Mouse (Mus musculus) liver, embryonic 14.5 days (tissue): ENCODE data around the gene Lrrc8e. TPM values are rescaled to one million over a fixed set of nuclear protein-coding genes. Genes with fewer than 3 reads are reported as not detected.

ENCODE experiments used
- ATAC-seq: fragments of 200-750 bp; cut with Nextera tagmentation; 2 replicates; pipeline ENCODE4 v1.8.0; 2017; ENCODE audit warnings: moderate number of reproducible peaks, mild to moderate bottlenecking, moderate library complexity; ENCODE audit not compliant: insufficient read depth
- DNase-seq, 3 experiments: peaks; one replicate each; pipeline ENCODE4 v3.0.0-alpha.2; 2012 to 2013; ENCODE audit warnings: low read depth in 3 of 3, low spot score in 3 of 3
- H3K27ac ChIP-seq: fragments of 300-500 bp; sonication (generic); 2 replicates; pipeline ENCODE4 v1.5.1; 2014; ENCODE audit warnings: moderate library complexity, mild to moderate bottlenecking, control low read depth, inconsistent platforms
- H3K27me3 ChIP-seq: fragments of 300-500 bp; sonication (generic); 2 replicates; pipeline ENCODE4 v1.6.1; 2014; ENCODE audit warnings: mild to moderate bottlenecking, low read length, moderate library complexity; ENCODE audit not compliant: control insufficient read depth, insufficient read depth
- H3K36me3 ChIP-seq: fragments of 300-500 bp; sonication (generic); replicated peaks from 2 replicates; pipeline ENCODE4 v1.6.1; 2014; ENCODE audit warnings: low read depth; ENCODE audit not compliant: control insufficient read depth, insufficient read depth
- H3K4me1 ChIP-seq, 2 experiments: fragments of 200-500 bp in 1 of 2; fragments of 300-500 bp in 1 of 2; sonication (generic) in 1 of 2; replicated peaks; 2 replicates each; pipeline ENCODE4 v1.6.1; 2012 to 2014; ENCODE audit warnings: antibody characterized with exemption in 1 of 2, inconsistent platforms in 1 of 2, low read length in 1 of 2; ENCODE audit not compliant: control insufficient read depth in 2 of 2, insufficient read depth in 2 of 2
- H3K4me2 ChIP-seq: fragments of 300-500 bp; sonication (generic); 2 replicates; pipeline ENCODE4 v1.6.1; 2014; ENCODE audit warnings: low read depth, mild to moderate bottlenecking, control low read depth, moderate library complexity
- H3K4me3 ChIP-seq, 2 experiments: fragments of 200-500 bp in 1 of 2; fragments of 300-500 bp in 1 of 2; sonication (generic) in 1 of 2; 2 replicates each; pipeline ENCODE4 v1.5.1; 2012 to 2014; ENCODE audit warnings: low read depth in 2 of 2, low read length in 2 of 2, mild to moderate bottlenecking in 2 of 2, control low read depth in 1 of 2, inconsistent platforms in 1 of 2, moderate library complexity in 1 of 2; ENCODE audit not compliant: insufficient read depth in 1 of 2
- H3K9ac ChIP-seq: fragments of 300-500 bp; sonication (generic); replicated peaks from 2 replicates; pipeline ENCODE4 v1.6.1; 2014; ENCODE audit warnings: mild to moderate bottlenecking, control low read depth, moderate library complexity
- H3K9me3 ChIP-seq: fragments of 300-500 bp; sonication (generic); 2 replicates; pipeline ENCODE4 v1.6.1; 2016; ENCODE audit warnings: low read length, mixed read lengths; ENCODE audit not compliant: control insufficient read depth
- CTCF ChIP-seq: IDR thresholded peaks from 2 replicates; pipeline ENCODE4 v1.5.1; 2016; ENCODE audit warnings: antibody characterized with exemption, low read depth, control low read depth
- EP300 ChIP-seq: IDR thresholded peaks from 2 replicates; pipeline ENCODE4 v1.6.1; 2016; ENCODE audit warnings: antibody characterized with exemption, low read depth
- WGBS: fragments of 180-500 bp; shearing (Covaris S2); extraction: QIAGEN DNeasy Blood & Tissue Kit; methylation state at CpG from one replicate; pipeline ENCODE4 v1.1.7; 2014; ENCODE audit not compliant: insufficient replicate concordance; 5-methylcytosine and 5-hydroxymethylcytosine counted together
- polyA plus RNA-seq, 2 experiments: library from polyadenylated mRNA; depleted of rRNA in 1 of 2; stranded (reverse) in 1 of 2; unstranded in 1 of 2; fragments of >200 nt; fragmentation: Nextera tagmentation in 1 of 2; extraction: Ambion mirVana in 1 of 2; gene quantifications; 2 replicates each; pipeline versions ENCODE4 v1.2.1 to v1.2.3; 2012 to 2014

Gene Lrrc8e
- polyA plus RNA-seq, 2 experiments = 0.03 to 0.13 TPM

DNA sequence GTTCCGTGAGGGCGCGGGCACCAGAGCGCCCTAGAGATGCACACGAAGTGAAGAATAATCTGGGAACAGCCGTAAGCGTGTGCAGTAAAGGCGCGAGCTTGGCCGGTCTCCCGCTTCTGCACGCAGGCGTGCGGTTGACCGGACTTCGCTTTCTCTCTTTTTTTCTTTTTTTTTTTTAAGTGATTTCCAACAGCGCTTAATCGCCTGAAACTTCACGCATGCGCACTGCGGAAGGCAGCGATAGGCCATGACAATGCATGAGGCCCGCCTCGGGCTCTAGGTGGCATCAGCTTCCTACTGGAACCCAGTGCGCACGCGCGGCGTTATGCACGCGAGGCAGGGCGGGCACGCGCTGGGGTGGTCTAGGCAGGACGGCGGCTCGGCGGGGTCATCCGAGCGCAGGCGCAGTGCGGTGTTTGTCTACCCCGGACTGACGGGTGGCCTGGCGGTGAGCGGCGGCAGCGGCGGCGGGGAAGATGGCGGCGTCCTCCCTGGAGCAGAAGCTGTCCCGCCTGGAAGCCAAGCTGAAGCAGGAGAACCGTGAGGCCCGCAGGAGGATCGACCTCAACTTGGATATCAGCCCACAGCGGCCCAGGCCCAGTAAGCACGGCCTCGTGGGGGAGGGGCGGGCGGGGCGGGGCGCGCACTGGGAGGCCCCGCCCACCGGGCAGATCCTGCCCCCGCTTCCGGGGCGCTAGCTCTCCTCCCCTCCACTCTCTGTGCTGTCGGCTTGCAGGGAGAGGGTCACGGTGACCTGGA is 12.0 kb downstream of the Lrrc8e start, which contains the start of the genes Map2k7 and Gm49320:
Gene Map2k7, plus strand, starts transcription at position 307 of the 759 bp plus-strand sequence.
Gene Gm49320, plus strand, starts transcription at position 432 of the 759 bp plus-strand sequence.
- Histone ChIP-seq H3K27me3 (no peaks in the 10 kb centered on the region), H3K4me2 (peak within 1 kb of the TSS; percentile 83), H3K9ac (peak within 1 kb of the TSS; percentile 76), H3K9me3 (no peaks in the 10 kb centered on the region), H3K27ac (peak within 1 kb of the TSS; percentile 87), H3K4me1 (peaks cover 11 to 21% of the 10 kb centered on the region in 2 experiments), H3K36me3 (peaks cover 3% of the 10 kb centered on the region), H3K4me3 (peak within 1 kb of the TSS; percentile 77 to 81)
- TF ChIP-seq CTCF (peak; percentile 71), EP300 (no peak)
- ATAC-seq (peak; percentile 93), DNase-seq (peak; percentile 95 to 96 (median 96))
- under 1% methylated on average over 64 of the region's 71 CpGs for WGBS

DNA sequence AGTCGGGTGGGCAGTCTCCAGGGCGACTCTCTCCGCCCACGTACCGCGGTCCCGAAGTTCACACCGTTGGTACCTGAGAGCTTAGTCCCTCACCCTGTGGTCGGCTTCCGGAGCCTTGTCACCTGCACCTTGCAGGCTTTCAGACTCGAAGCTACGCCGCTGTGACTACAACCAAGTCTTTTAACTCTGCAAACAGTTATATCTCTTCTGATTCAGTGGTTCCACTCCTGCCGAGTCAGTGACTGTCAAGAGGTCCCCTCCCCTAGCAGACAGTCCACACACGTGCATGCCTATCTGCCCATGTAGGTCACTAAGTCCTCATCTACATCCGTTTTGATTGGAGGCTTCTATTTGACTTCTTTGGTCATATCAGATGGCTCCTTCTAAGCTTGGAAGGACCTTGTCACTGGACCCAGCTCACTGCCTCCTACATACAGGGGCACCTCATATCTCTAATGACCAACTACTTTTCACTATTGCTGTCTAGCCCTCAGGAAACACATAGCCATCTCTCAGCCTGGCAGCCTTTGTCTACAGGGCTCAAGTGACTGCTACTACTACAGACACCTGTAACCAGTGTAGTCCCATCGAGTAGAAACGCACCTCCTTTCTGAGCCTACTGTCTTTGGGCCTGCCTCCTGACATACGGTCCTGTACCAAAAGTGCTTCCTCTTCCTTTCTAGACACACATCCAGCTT is 12.7 kb downstream of the Lrrc8e start:
- 7% methylated on average over 19 of the region's 19 CpGs for WGBS
- ATAC-seq = peak; percentile 32
- TF ChIP-seq EP300 (no peak), CTCF (no peak)
- Histone ChIP-seq H3K4me3 (peak overlapping the region; percentile 77 to 81), H3K4me1 (peaks cover 11 to 21% of the 10 kb centered on the region in 2 experiments), H3K27me3 (no peaks in the 10 kb centered on the region), H3K27ac (peak overlapping the region; percentile 87), H3K36me3 (peaks cover 7% of the 10 kb centered on the region), H3K9ac (peak overlapping the region; percentile 76), H3K4me2 (peak overlapping the region; percentile 83), H3K9me3 (no peaks in the 10 kb centered on the region)
- no peak for DNase-seq

DNA sequence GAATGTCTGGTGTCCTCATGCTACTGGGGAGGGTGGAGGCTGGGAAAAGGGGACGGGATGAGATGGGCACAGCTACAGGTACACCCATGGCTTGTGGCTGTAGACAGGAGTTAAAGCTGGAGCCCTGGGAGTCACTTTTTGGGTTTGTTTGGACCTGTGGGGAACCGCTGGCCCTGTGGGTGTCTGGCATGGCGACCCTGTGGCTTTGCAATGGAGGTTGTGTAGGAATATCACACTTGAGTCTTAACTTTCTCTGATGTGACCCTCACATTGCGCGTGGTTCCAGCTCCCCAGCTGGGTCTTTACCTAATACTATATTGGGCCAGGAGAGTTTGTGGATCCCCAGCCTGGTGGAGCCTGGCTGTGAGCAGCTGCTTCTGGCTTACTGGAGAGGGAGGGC is 18.4 kb downstream of the Lrrc8e start:
- no peaks in the 10 kb centered on the region for H3K27me3 ChIP-seq
- ATAC-seq (no peak), DNase-seq (no peak)
- no peak overlapping the region for H3K27ac ChIP-seq
- H3K9me3 ChIP-seq = no peaks in the 10 kb centered on the region
- H3K9ac ChIP-seq = no peak overlapping the region
- H3K4me2 ChIP-seq = no peak overlapping the region
- peaks cover 21% of the 10 kb centered on the region for H3K36me3 ChIP-seq
- TF ChIP-seq CTCF = no peak
- no peak for TF ChIP-seq EP300
- H3K4me1 ChIP-seq = peaks cover 1 to 3% of the 10 kb centered on the region in 2 experiments; a peak in 3 of 4 replicates
- H3K4me3 ChIP-seq = no peak overlapping the region
- 84% methylated on average over 5 of the region's 5 CpGs for WGBS

- DNase-seq (no peak), ATAC-seq (no peak)
- H3K27me3 ChIP-seq = no peaks in the 10 kb centered on the region
- H3K4me1 ChIP-seq = no peaks in the 10 kb centered on the region; a peak in 1 of 4 replicates
- WGBS = 86% methylated on average over 13 of the region's 13 CpGs
- no peak overlapping the region for H3K4me2 ChIP-seq
- H3K9me3 ChIP-seq = no peaks in the 10 kb centered on the region
- no peak overlapping the region for H3K9ac ChIP-seq
- no peak overlapping the region for H3K4me3 ChIP-seq
- peaks cover 21% of the 10 kb centered on the region for H3K36me3 ChIP-seq
- H3K27ac ChIP-seq = no peak overlapping the region
- TF ChIP-seq CTCF (no peak), EP300 (no peak)
Observed at GRCm38 (mm10) chr8:4245737-4246136, 19.1 kb downstream of the Lrrc8e start.

DNA sequence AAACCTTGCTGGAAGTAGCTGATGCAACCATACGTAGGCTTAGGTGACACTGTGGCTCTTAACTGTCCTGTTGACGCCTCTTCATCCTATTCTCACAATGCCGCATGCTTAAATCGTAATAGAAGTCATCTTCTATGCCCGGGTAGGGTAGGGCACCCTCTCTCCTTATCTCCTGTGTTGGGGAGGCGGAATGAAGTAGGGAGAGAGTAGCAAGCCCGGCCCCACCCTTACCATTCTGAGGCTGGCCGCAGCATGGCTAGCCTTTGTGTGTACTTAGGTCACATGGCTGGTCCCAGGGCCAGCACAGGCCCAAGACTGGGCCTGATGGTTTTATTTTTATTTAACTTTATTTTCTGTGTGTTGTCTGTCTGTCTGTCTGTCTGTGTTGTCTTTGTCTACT is 20.6 kb downstream of the Lrrc8e start:
- H3K9ac ChIP-seq = no peak overlapping the region
- no peak for DNase-seq
- peaks cover 21% of the 10 kb centered on the region for H3K36me3 ChIP-seq

More for the DNA sequence above, 20.6 kb downstream of the Lrrc8e start:
- H3K27ac ChIP-seq = no peak overlapping the region
- TF ChIP-seq CTCF = no peak
- no peak for TF ChIP-seq EP300
- H3K4me2 ChIP-seq = no peak overlapping the region
- 0 out of 4 replicates have a peak, but pooled peaks cover 0 to under 1% of the 10 kb centered on the region in 2 experiments for H3K4me1 ChIP-seq
- no peaks in the 10 kb centered on the region for H3K27me3 ChIP-seq
- ATAC-seq = 0 out of 2 replicates have a peak, but pooled peaks have one; percentile 11
- WGBS = 67% methylated on average over 8 of the region's 8 CpGs
- H3K9me3 ChIP-seq = no peaks in the 10 kb centered on the region
- no peak overlapping the region for H3K4me3 ChIP-seq
